9 mouse cellular contexts compared by ENCODE assay signal in the genomic region with DNA sequence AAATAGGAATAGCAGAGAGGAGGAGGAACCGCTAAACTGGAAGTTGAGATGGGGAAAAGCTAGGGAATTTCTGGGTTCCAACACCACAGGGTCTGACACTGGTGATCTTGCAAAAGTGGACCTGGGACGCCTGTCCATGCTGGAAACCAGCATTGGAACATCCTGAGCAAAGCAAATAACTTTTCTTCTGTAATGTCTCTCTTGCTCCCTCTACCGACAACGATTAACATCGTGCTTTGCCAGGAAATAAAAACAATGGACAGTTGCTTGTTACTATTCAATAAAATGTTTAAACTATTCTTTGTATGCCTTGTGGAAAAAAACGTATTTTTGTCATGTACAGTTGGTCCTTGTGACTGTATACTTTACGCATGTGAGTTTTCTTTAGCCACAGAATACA.
DNase-seq lines count a peak whose midpoint lies in the region; ATAC-seq lines count a peak whose summit lies in the region.
"Had no signal": no experiment of that assay in that cellular context is flagged by ENCODE, and none has a peak within 500 bp of the region (broad histone marks: within the 10 kb centered on the region; RNA-seq: fewer than 3 reads in every experiment).

No protein-coding gene starts in this region.

- H3K4me3 ChIP-seq in kidney, embryonic 14.5 days (ENCODE audit: low read length) = no peak overlapping the region
- H3K4me3 ChIP-seq in neural tube, embryonic 15.5 days (replicated peaks) = no peak overlapping the region
- no peak overlapping the region for H3K4me3 ChIP-seq in heart, embryonic 12.5 days

- DNase-seq in kidney, adult 18-20 months = peak; percentile 4
- DNase-seq in 416B (ENCODE audit: low read depth) = peak; percentile 50
- DNase-seq in ES-CJ7 (ENCODE audit: low read depth, low spot score) = peak; percentile 39
- peak; percentile 1 for DNase-seq in fibroblast of lung, adult 2 months (ENCODE audit: low read depth)
- DNase-seq in thymus, postnatal 25 days = no peak

- no peaks in the 10 kb centered on the region for H3K9me3 ChIP-seq in kidney, embryonic 14.5 days (ENCODE audit: control insufficient read depth, low read length)
- H3K9me3 ChIP-seq in neural tube, embryonic 15.5 days (replicated peaks) = no peaks in the 10 kb centered on the region
- no peaks in the 10 kb centered on the region for H3K9me3 ChIP-seq in heart, embryonic 12.5 days (replicated peaks)

- H3K4me1 ChIP-seq in kidney, embryonic 14.5 days (ENCODE audit: control insufficient read depth, insufficient read depth, low read length) = no peaks in the 10 kb centered on the region
- H3K4me1 ChIP-seq in neural tube, embryonic 15.5 days = no peaks in the 10 kb centered on the region
- no peaks in the 10 kb centered on the region for H3K4me1 ChIP-seq in heart, embryonic 12.5 days (replicated peaks)

- no peak overlapping the region for H3K9ac ChIP-seq in kidney, embryonic 14.5 days (ENCODE audit: low read depth, low read length)
- H3K9ac ChIP-seq in neural tube, embryonic 15.5 days (replicated peaks) = no peak overlapping the region
- H3K9ac ChIP-seq in heart, embryonic 12.5 days = no peak overlapping the region

- H3K27me3 ChIP-seq in kidney, embryonic 14.5 days (ENCODE audit: control insufficient read depth, insufficient read depth, low read length) = no peaks in the 10 kb centered on the region
- no peaks in the 10 kb centered on the region for H3K27me3 ChIP-seq in neural tube, embryonic 15.5 days (replicated peaks)
- H3K27me3 ChIP-seq in heart, embryonic 12.5 days (replicated peaks) = no peaks in the 10 kb centered on the region

- ATAC-seq in kidney, embryonic 14.5 days (ENCODE audit: low FRiP score, low TSS enrichment) = no peak
- ATAC-seq in neural tube, embryonic 15.5 days (ENCODE audit: low FRiP score) = no peak
- ATAC-seq in heart, embryonic 12.5 days (ENCODE audit: insufficient number of reproducible peaks, low FRiP score) = no peak
- ATAC-seq: inflammation-experienced regulatory T-cells, adult 6 months had no signal

- H3K27ac ChIP-seq in kidney, embryonic 14.5 days (ENCODE audit: low read depth, low read length) = no peak overlapping the region
- no peak overlapping the region for H3K27ac ChIP-seq in neural tube, embryonic 15.5 days (replicated peaks)
- H3K27ac ChIP-seq in heart, embryonic 12.5 days (ENCODE audit: poor library complexity, severe bottlenecking) = no peak overlapping the region

- no peaks in the 10 kb centered on the region for H3K36me3 ChIP-seq in kidney, embryonic 14.5 days (ENCODE audit: control insufficient read depth, insufficient read depth, low read length)
- no peaks in the 10 kb centered on the region for H3K36me3 ChIP-seq in neural tube, embryonic 15.5 days
- H3K36me3 ChIP-seq in heart, embryonic 12.5 days = no peaks in the 10 kb centered on the region

- 41% methylated on average over 7 of the region's 7 CpGs for WGBS in kidney, embryonic 14.5 days
- WGBS in neural tube, embryonic 15.5 days = 43% methylated on average over 7 of the region's 7 CpGs
- WGBS in heart, embryonic 12.5 days = 32% methylated on average over 7 of the region's 7 CpGs

- H3K4me2 ChIP-seq in kidney, embryonic 14.5 days (replicated peaks; ENCODE audit: low read depth, low read length) = no peak overlapping the region
- H3K4me2 ChIP-seq in neural tube, embryonic 15.5 days = no peak overlapping the region
- H3K4me2 ChIP-seq in heart, embryonic 12.5 days = no peak overlapping the region
